In the genomic region with DNA sequence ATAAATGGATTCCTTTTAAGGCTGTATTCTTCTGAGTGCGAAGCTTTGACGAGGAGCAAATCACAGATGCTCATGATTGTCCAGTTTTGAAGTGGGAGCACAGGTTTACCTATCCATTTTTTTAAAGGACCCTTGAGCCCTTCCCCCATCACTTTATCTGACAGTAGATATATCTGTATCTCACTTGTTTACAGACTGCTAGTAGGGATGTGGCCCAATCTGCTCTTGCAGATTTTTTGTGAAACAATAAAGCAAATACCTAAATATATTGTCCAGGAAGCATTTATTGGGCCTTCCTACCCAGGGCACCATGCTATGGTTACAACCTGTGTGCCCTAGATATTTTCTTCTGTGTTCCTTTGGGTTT, we compare ENCODE assay signal across 29 mouse cellular contexts. TPM values are rescaled to one million over a fixed set of nuclear protein-coding genes. Genes with fewer than 3 reads are reported as not detected.
DNase-seq lines count a peak whose midpoint lies in the region; ATAC-seq and TF ChIP-seq lines count a peak whose summit lies in the region.
"Had no signal": no experiment of that assay in that cellular context is flagged by ENCODE, and none has a peak within 500 bp of the region (broad histone marks: within the 10 kb centered on the region; RNA-seq: fewer than 3 reads in every experiment).

No protein-coding gene starts in this region.

- no peak for TF ChIP-seq CTCF in forebrain, postnatal 0 days (IDR thresholded peaks at IDR 0.05; ENCODE audit: low read depth)

- no peaks in the 10 kb centered on the region for H3K36me3 ChIP-seq in hindbrain, embryonic 15.5 days
- no peaks in the 10 kb centered on the region for H3K36me3 ChIP-seq in hindbrain, embryonic 14.5 days (replicated peaks; ENCODE audit: control insufficient read depth, insufficient read depth)
- H3K36me3 ChIP-seq in midbrain, embryonic 13.5 days: no peaks in the 10 kb centered on the region
- no peaks in the 10 kb centered on the region for H3K36me3 ChIP-seq in midbrain, embryonic 10.5 days
- H3K36me3 ChIP-seq in forebrain, postnatal 0 days (ENCODE audit: insufficient read depth): no peaks in the 10 kb centered on the region
- H3K36me3 ChIP-seq: embryonic facial prominence, embryonic 10.5 days; embryonic facial prominence, embryonic 15.5 days; heart, embryonic 12.5 days; kidney, embryonic 15.5 days; limb, embryonic 10.5 days; limb, embryonic 15.5 days; liver, embryonic 13.5 days; neural tube, embryonic 15.5 days had no signal

- peak overlapping the region; percentile 14; the same call in 1 of the 2 replicates for H3K27ac ChIP-seq in hindbrain, embryonic 15.5 days (replicated peaks)
- no peak overlapping the region for H3K27ac ChIP-seq in hindbrain, embryonic 14.5 days
- H3K27ac ChIP-seq in midbrain, embryonic 13.5 days: no peak overlapping the region
- no peak overlapping the region for H3K27ac ChIP-seq in midbrain, embryonic 10.5 days (replicated peaks)
- H3K27ac ChIP-seq in forebrain, postnatal 0 days (ENCODE audit: low read depth, low read length): peak overlapping the region; percentile 88
- H3K27ac ChIP-seq: embryonic facial prominence, embryonic 10.5 days; embryonic facial prominence, embryonic 15.5 days; heart, adult 2 months; kidney, embryonic 15.5 days; limb, embryonic 10.5 days; limb, embryonic 15.5 days; liver, embryonic 13.5 days; macrophage; neural tube, embryonic 15.5 days had no signal

- no peak for ATAC-seq in hindbrain, embryonic 15.5 days (ENCODE audit: low FRiP score, low read depth)
- no peak for ATAC-seq in hindbrain, embryonic 14.5 days (ENCODE audit: low FRiP score)
- peak; percentile 27; the same call in 1 of the 2 replicates for ATAC-seq in midbrain, embryonic 13.5 days
- ATAC-seq in forebrain, postnatal 0 days: peak; percentile 59; the same call in 1 of the 2 replicates
- ATAC-seq: CD4-positive, CD25-positive, alpha-beta regulatory T cell, adult 4 months; inflammation-experienced regulatory T-cells, adult 6 months; lung, postnatal 0 days had no signal

- H3K4me3 ChIP-seq in hindbrain, embryonic 15.5 days: no peak overlapping the region
- no peak overlapping the region for H3K4me3 ChIP-seq in hindbrain, embryonic 14.5 days (replicated peaks; ENCODE audit: low read length)
- no peak overlapping the region for H3K4me3 ChIP-seq in midbrain, embryonic 13.5 days (replicated peaks)
- no peak overlapping the region for H3K4me3 ChIP-seq in midbrain, embryonic 10.5 days
- no peak overlapping the region for H3K4me3 ChIP-seq in forebrain, postnatal 0 days (ENCODE audit: low read depth, low read length)
- H3K4me3 ChIP-seq: embryonic facial prominence, embryonic 10.5 days; embryonic facial prominence, embryonic 15.5 days; heart, adult 2 months; heart, embryonic 12.5 days; kidney, embryonic 15.5 days; limb, embryonic 10.5 days; limb, embryonic 15.5 days; liver, embryonic 13.5 days; neural tube, embryonic 15.5 days had no signal

- H3K27me3 ChIP-seq in hindbrain, embryonic 15.5 days: no peaks in the 10 kb centered on the region
- H3K27me3 ChIP-seq in hindbrain, embryonic 14.5 days (ENCODE audit: control insufficient read depth, insufficient read depth, low read length): no peaks in the 10 kb centered on the region
- H3K27me3 ChIP-seq in midbrain, embryonic 13.5 days: no peaks in the 10 kb centered on the region
- no peaks in the 10 kb centered on the region for H3K27me3 ChIP-seq in midbrain, embryonic 10.5 days (ENCODE audit: low read depth, poor library complexity, severe bottlenecking)
- H3K27me3 ChIP-seq in forebrain, postnatal 0 days (ENCODE audit: insufficient read depth, low read length): no peaks in the 10 kb centered on the region
- H3K27me3 ChIP-seq: embryonic facial prominence, embryonic 15.5 days; heart, embryonic 12.5 days; kidney, embryonic 15.5 days; limb, embryonic 15.5 days; liver, embryonic 13.5 days; neural tube, embryonic 15.5 days had no signal

- no peak overlapping the region for H3K4me2 ChIP-seq in hindbrain, embryonic 15.5 days
- H3K4me2 ChIP-seq in hindbrain, embryonic 14.5 days (replicated peaks): no peak overlapping the region
- H3K4me2 ChIP-seq in midbrain, embryonic 13.5 days (replicated peaks): no peak overlapping the region
- no peak overlapping the region; the same call in 1 of the 2 replicates for H3K4me2 ChIP-seq in forebrain, postnatal 0 days (ENCODE audit: low read depth)
- H3K4me2 ChIP-seq: embryonic facial prominence, embryonic 15.5 days; heart, embryonic 12.5 days; kidney, embryonic 15.5 days; limb, embryonic 15.5 days; liver, embryonic 13.5 days; neural tube, embryonic 15.5 days had no signal

- no peak for DNase-seq in hindbrain, embryonic 14.5 days (ENCODE audit: low spot score)
- no peak for DNase-seq in midbrain, embryonic 10.5 days (ENCODE audit: low spot score)
- DNase-seq in forebrain, postnatal 0 days: no peak
- DNase-seq in embryo, embryonic 9.5 days (ENCODE audit: extremely low spot score): no peak
- no peak for DNase-seq in kidney, adult 11 months
- DNase-seq: adrenal gland, postnatal 25 days; cerebellum, adult 18-20 months; cerebellum, postnatal 10 days; heart, adult 2 months; kidney, adult 18-20 months; kidney, postnatal 25 days; liver, embryonic 13.5 days; lung, adult 18-20 months; retina, postnatal 1 day; right cerebral cortex, postnatal 14 days; thymus, postnatal 4 days had no signal

- H3K4me1 ChIP-seq in hindbrain, embryonic 15.5 days (replicated peaks): peaks cover 7% of the 10 kb centered on the region; the same call in 1 of the 2 replicates
- H3K4me1 ChIP-seq in hindbrain, embryonic 14.5 days (replicated peaks; ENCODE audit: control insufficient read depth, insufficient read depth, low read length): no peaks in the 10 kb centered on the region; the same call in 1 of the 2 replicates
- H3K4me1 ChIP-seq in midbrain, embryonic 13.5 days (replicated peaks): peaks cover 12% of the 10 kb centered on the region
- H3K4me1 ChIP-seq in midbrain, embryonic 10.5 days: 0 out of 2 replicates have a peak, but pooled peaks cover 2% of the 10 kb centered on the region
- H3K4me1 ChIP-seq in forebrain, postnatal 0 days (ENCODE audit: insufficient read depth): peaks cover 14% of the 10 kb centered on the region; the same call in 1 of the 2 replicates
- H3K4me1 ChIP-seq: embryonic facial prominence, embryonic 10.5 days; embryonic facial prominence, embryonic 15.5 days; heart, embryonic 12.5 days; limb, embryonic 10.5 days; limb, embryonic 15.5 days; liver, embryonic 13.5 days; neural tube, embryonic 15.5 days had no signal

- no peak overlapping the region for H3K9ac ChIP-seq in hindbrain, embryonic 15.5 days
- no peak overlapping the region for H3K9ac ChIP-seq in hindbrain, embryonic 14.5 days
- H3K9ac ChIP-seq in midbrain, embryonic 13.5 days (replicated peaks): no peak overlapping the region
- peak overlapping the region; percentile 39; the same call in 1 of the 2 replicates for H3K9ac ChIP-seq in forebrain, postnatal 0 days
- H3K9ac ChIP-seq: embryonic facial prominence, embryonic 15.5 days; heart, embryonic 12.5 days; kidney, embryonic 15.5 days; limb, embryonic 15.5 days; liver, embryonic 13.5 days; neural tube, embryonic 15.5 days had no signal

- 35% methylated on average over 2 of the region's 2 CpGs for WGBS in hindbrain, embryonic 15.5 days
- 47% methylated on average over 2 of the region's 2 CpGs for WGBS in hindbrain, embryonic 14.5 days
- 39% methylated on average over 2 of the region's 2 CpGs for WGBS in midbrain, embryonic 13.5 days
- 67% methylated on average over 2 of the region's 2 CpGs for WGBS in midbrain, embryonic 10.5 days
- WGBS in forebrain, postnatal 0 days: 41% methylated on average over 2 of the region's 2 CpGs

- no peaks in the 10 kb centered on the region for H3K9me3 ChIP-seq in hindbrain, embryonic 15.5 days
- H3K9me3 ChIP-seq in hindbrain, embryonic 14.5 days (ENCODE audit: control insufficient read depth, low read length): no peaks in the 10 kb centered on the region
- no peaks in the 10 kb centered on the region for H3K9me3 ChIP-seq in midbrain, embryonic 13.5 days
- H3K9me3 ChIP-seq in midbrain, embryonic 10.5 days (replicated peaks): no peaks in the 10 kb centered on the region
- no peaks in the 10 kb centered on the region for H3K9me3 ChIP-seq in forebrain, postnatal 0 days (ENCODE audit: low read length)
- H3K9me3 ChIP-seq: embryonic facial prominence, embryonic 10.5 days; embryonic facial prominence, embryonic 15.5 days; heart, embryonic 12.5 days; kidney, embryonic 15.5 days; limb, embryonic 10.5 days; limb, embryonic 15.5 days; liver, embryonic 13.5 days; neural tube, embryonic 15.5 days had no signal

RNA-seq across cellular contexts. Expression of a gene that starts 6.8 kb away (rescaled TPM):
- 0.31 and 0.39 TPM in 2 replicates for polyA plus RNA-seq in hindbrain, embryonic 15.5 days (2015; fragmentation: Nextera tagmentation; extraction: Ambion mirVana)
- polyA plus RNA-seq in hindbrain, embryonic 14.5 days (2014; fragmentation: Nextera tagmentation; extraction: Ambion mirVana): 0.34 and 0.36 TPM in 2 replicates
- polyA plus RNA-seq in midbrain, embryonic 13.5 days (2015; fragmentation: Nextera tagmentation; extraction: Ambion mirVana): 0.08 and 0.15 TPM in 2 replicates
- not detected in 2 replicates for polyA plus RNA-seq in midbrain, embryonic 10.5 days (2016; fragmentation: Nextera tagmentation; extraction: Ambion mirVana)
- 49.6 and 50.6 TPM in 2 replicates for total RNA-seq in forebrain, postnatal 0 days (2014; rRNA removed)
- 3.3 and 9.7 TPM in 2 replicates for polyA plus RNA-seq in forebrain, postnatal 0 days (2015; fragmentation: Nextera tagmentation; extraction: Ambion mirVana)
- polyA plus RNA-seq: limb, embryonic 10.5 days had no signal

Comparison
In these comparisons a context has a peak if more than half of its experiments do, and no peak if none do; other contexts are left out.
1. H3K27ac ChIP-seq: peak in hindbrain, embryonic 15.5 days (single experiment) and forebrain, postnatal 0 days (single experiment); none in hindbrain, embryonic 14.5 days (single experiment), midbrain, embryonic 13.5 days (single experiment) and midbrain, embryonic 10.5 days (single experiment).
2. ATAC-seq: peak in midbrain, embryonic 13.5 days (single experiment) and forebrain, postnatal 0 days (single experiment); none in hindbrain, embryonic 15.5 days (single experiment) and hindbrain, embryonic 14.5 days (single experiment).